Mouse (Mus musculus) kidney, postnatal 36 days (tissue): Measurements from ENCODE around the gene Rhag.

Source experiments
- DNase-seq, 2 experiments: peaks; one replicate each; pipeline ENCODE4 v3.0.0; 2021 to 2022; ENCODE audit warnings: mixed read lengths in 2 of 2

Gene Rhag

GRCm38 (mm10) chr17:40875568-40875967 lies 64.6 kb downstream of the Rhag start:
- no peak for DNase-seq

- DNase-seq = no peak
These were observed 66.8 kb downstream of the Rhag start for GRCm38 (mm10) chr17:40877741-40878140.

GRCm38 (mm10) chr17:40879528-40879923 lies 68.6 kb downstream of the Rhag start:
- DNase-seq = no peak

GRCm38 (mm10) chr17:40879924-40880691 lies 69.2 kb downstream of the Rhag start, which contains the start of gene 9130008F23Rik:
Gene 9130008F23Rik (minus strand): TSS chr17:40880559.
- DNase-seq = peak; percentile 57 to 65

- no peak for DNase-seq
These were observed 71.2 kb downstream of the Rhag start for GRCm38 (mm10) chr17:40882172-40882571.

- no peak for DNase-seq
These were observed 74.2 kb downstream of the Rhag start for GRCm38 (mm10) chr17:40885155-40885554.

GRCm38 (mm10) chr17:40887849-40888536 lies 77.1 kb downstream of the Rhag start:
- no peak for DNase-seq
